Mouse (Mus musculus): ENCODE results near the gene Tubb2a. TPM values are rescaled to one million over a fixed set of nuclear protein-coding genes. Genes with fewer than 3 reads are reported as not detected.

Gene Tubb2a
- polyA plus RNA-seq, 2 experiments = 44.5 to 70.6 TPM

DNA sequence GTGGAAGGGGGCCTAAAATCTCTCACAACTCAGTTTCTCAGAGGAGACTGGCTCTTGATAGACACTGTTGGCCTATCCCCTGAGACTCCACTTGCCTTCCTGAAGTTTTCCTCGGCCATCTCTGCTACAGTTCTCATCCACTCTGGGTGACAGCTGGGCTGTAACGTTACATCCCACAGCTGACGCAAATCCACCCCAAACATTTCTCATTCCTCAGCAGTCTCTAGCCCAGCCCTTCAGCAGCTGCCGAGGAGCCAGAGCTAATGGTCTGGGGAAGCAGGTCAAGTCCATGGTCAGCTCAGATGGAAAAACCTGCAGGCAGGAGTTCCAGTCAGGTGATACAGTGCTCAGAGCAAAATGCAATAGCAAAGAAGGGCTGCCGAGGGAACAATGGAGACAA, 33.2 kb upstream of the Tubb2a start:
- Histone ChIP-seq H3K4me3 (ENCODE audit: insufficient read depth in 1 of 2, low read depth in 2 of 2, low read length in 2 of 2) (no peak overlapping the region), H3K9me3 (ENCODE audit: control insufficient read depth, low read length) (no peaks in the 10 kb centered on the region), H3K4me1 (replicated peaks; ENCODE audit: control insufficient read depth in 2 of 2, insufficient read depth in 2 of 2, low read length in 1 of 2) (peaks cover 0 to 7% of the 10 kb centered on the region in 2 experiments; a peak in 2 of 4 replicates), H3K36me3 (replicated peaks; ENCODE audit: control insufficient read depth, insufficient read depth, low read depth) (no peaks in the 10 kb centered on the region), H3K4me2 (ENCODE audit: low read depth) (no peak overlapping the region), H3K27ac (no peak overlapping the region), H3K27me3 (ENCODE audit: control insufficient read depth, insufficient read depth, low read length) (no peaks in the 10 kb centered on the region), H3K9ac (replicated peaks) (no peak overlapping the region)
- DNase-seq (ENCODE audit: low read depth in 3 of 3, low spot score in 3 of 3) (no peak), ATAC-seq (ENCODE audit: insufficient read depth) (no peak)
- WGBS (ENCODE audit: insufficient replicate concordance) = 62% methylated on average over 5 of the region's 5 CpGs
- TF ChIP-seq EP300 (IDR thresholded peaks at IDR 0.05; ENCODE audit: low read depth) = no peak
- TF ChIP-seq CTCF (IDR thresholded peaks at IDR 0.05; ENCODE audit: low read depth) = no peak

DNA sequence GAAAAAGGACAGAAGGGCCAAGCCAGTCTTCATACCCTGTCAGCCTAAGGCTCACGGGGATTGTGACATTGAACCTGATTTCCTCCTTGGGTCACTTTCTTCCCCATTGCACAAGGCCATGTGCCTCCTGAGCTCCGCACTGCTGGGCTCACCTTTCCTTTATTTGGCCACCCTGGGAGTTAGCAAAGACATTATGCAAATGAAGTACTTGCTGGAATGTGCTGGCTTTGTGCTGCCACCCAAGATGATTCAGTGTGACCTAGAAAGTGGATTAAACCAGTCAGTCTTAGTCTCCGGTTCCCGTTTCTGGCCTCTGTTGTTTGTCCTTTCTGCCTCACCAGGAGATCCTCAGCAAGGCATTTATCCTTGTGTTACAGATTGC, 31.9 kb upstream of the Tubb2a start:
- Histone ChIP-seq H3K27me3 (ENCODE audit: control insufficient read depth, insufficient read depth, low read length) (no peaks in the 10 kb centered on the region), H3K4me3 (ENCODE audit: insufficient read depth in 1 of 2, low read depth in 2 of 2, low read length in 2 of 2) (no peak overlapping the region), H3K9me3 (ENCODE audit: control insufficient read depth, low read length) (no peaks in the 10 kb centered on the region), H3K4me2 (ENCODE audit: low read depth) (no peak overlapping the region), H3K4me1 (replicated peaks; ENCODE audit: control insufficient read depth in 2 of 2, insufficient read depth in 2 of 2, low read length in 1 of 2) (0 out of 4 replicates have a peak, but pooled peaks cover 0 to 2% of the 10 kb centered on the region in 2 experiments), H3K36me3 (replicated peaks; ENCODE audit: control insufficient read depth, insufficient read depth, low read depth) (no peaks in the 10 kb centered on the region), H3K27ac (no peak overlapping the region), H3K9ac (replicated peaks) (no peak overlapping the region)
- no peak for DNase-seq (ENCODE audit: low read depth in 3 of 3, low spot score in 3 of 3)
- ATAC-seq (ENCODE audit: insufficient read depth) = no peak
- TF ChIP-seq EP300 (IDR thresholded peaks at IDR 0.05; ENCODE audit: low read depth) (no peak), CTCF (IDR thresholded peaks at IDR 0.05; ENCODE audit: low read depth) (no peak)
- 66% methylated on average over 4 of the region's 4 CpGs for WGBS (ENCODE audit: insufficient replicate concordance)

DNA sequence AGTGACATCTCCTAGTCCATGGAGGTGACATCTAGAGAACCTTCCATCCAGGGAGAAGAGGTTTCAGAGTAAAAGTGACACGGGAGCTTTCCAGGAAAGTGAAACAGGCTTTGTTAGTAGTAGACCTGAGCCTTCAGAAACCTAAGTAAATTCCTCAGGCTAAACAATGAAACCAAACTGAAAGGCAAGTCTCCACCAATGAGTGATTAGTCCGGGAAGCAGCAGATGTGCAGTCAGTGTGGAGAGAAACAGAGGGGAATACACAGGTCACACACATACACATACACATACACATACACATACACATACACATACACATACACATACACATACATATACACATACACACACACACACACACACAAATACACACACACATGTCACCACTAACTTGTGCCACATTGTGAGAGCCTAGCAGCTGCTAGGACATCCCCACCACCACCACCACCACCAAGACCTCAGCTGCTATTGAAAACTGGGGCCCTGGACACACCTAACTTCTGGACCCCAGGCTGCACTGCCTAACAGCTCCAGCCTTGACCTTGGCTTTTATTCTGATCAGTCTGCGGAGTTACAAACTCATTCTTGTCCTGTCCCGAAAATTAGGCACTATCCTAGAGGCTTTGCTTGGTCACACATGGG, 31.3 kb upstream of the Tubb2a start:
- no peak for ATAC-seq (ENCODE audit: insufficient read depth)
- WGBS (ENCODE audit: insufficient replicate concordance) = 54% methylated on average over 4 of the region's 4 CpGs
- Histone ChIP-seq H3K27ac (no peak overlapping the region), H3K4me1 (replicated peaks; ENCODE audit: control insufficient read depth in 2 of 2, insufficient read depth in 2 of 2, low read length in 1 of 2) (0 out of 4 replicates have a peak, but pooled peaks cover 0 to 2% of the 10 kb centered on the region in 2 experiments), H3K36me3 (replicated peaks; ENCODE audit: control insufficient read depth, insufficient read depth, low read depth) (no peaks in the 10 kb centered on the region), H3K4me2 (ENCODE audit: low read depth) (no peak overlapping the region), H3K27me3 (ENCODE audit: control insufficient read depth, insufficient read depth, low read length) (no peaks in the 10 kb centered on the region), H3K9me3 (ENCODE audit: control insufficient read depth, low read length) (peaks cover 1% of the 10 kb centered on the region; the same call in 1 of the 2 replicates), H3K4me3 (ENCODE audit: insufficient read depth in 1 of 2, low read depth in 2 of 2, low read length in 2 of 2) (no peak overlapping the region), H3K9ac (replicated peaks) (no peak overlapping the region)
- TF ChIP-seq EP300 (IDR thresholded peaks at IDR 0.05; ENCODE audit: low read depth) (no peak), CTCF (IDR thresholded peaks at IDR 0.05; ENCODE audit: low read depth) (no peak)
- no peak for DNase-seq (ENCODE audit: low read depth in 3 of 3, low spot score in 3 of 3)

DNA sequence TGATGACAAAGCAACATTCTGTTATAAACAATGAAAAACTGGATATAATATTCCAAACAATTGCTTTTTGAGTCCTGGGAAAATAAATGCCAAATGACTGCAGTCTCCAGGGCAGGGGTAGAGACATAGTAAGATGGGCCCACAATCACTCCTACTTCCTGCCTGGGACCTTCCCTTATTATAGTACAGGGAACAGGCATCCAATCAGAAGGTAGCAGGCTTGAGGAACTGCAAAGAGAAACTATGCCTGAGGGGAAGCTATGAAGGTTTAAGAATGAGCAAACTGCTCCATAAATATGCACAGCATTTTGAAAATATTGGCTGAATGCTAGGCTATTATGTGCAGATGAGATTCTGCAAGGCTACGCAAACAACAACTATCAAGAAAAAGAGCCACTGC, 29.2 kb upstream of the Tubb2a start:
- WGBS (ENCODE audit: insufficient replicate concordance) = 93% methylated on average over 1 of the region's 1 CpGs
- peaks cover 2 to 5% of the 10 kb centered on the region in 2 experiments for H3K4me1 ChIP-seq (replicated peaks; ENCODE audit: control insufficient read depth in 2 of 2, insufficient read depth in 2 of 2, low read length in 1 of 2)
- no peaks in the 10 kb centered on the region for H3K27me3 ChIP-seq (ENCODE audit: control insufficient read depth, insufficient read depth, low read length)
- H3K27ac ChIP-seq = no peak overlapping the region
- no peak overlapping the region for H3K4me3 ChIP-seq (ENCODE audit: insufficient read depth in 1 of 2, low read depth in 2 of 2, low read length in 2 of 2)
- no peak for ATAC-seq (ENCODE audit: insufficient read depth)
- peaks cover 3% of the 10 kb centered on the region; the same call in 1 of the 2 replicates for H3K9me3 ChIP-seq (ENCODE audit: control insufficient read depth, low read length)
- H3K36me3 ChIP-seq (replicated peaks; ENCODE audit: control insufficient read depth, insufficient read depth, low read depth) = no peaks in the 10 kb centered on the region
- TF ChIP-seq EP300 (IDR thresholded peaks at IDR 0.05; ENCODE audit: low read depth) = no peak
- H3K9ac ChIP-seq (replicated peaks) = no peak overlapping the region
- no peak for DNase-seq (ENCODE audit: low read depth in 3 of 3, low spot score in 3 of 3)
- no peak overlapping the region for H3K4me2 ChIP-seq (ENCODE audit: low read depth)

DNA sequence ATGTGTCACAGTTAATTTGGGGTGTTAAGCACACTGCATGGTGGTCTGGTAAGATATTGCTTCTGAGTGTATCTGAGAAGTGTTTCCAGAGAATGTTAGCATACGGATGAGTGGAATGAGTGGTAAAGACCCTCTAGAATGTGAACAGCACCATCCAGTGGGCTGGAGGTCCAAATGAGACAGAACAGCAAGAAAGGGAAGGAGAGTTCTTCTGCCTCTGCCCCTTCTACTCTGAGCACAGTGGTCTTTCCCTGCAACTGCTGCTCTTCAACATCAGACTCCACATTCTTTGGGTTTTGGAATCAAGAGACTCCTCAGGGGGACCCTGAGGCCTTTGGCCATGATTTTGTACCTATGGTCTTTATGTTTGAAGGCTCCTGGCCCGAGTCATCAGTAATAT, 28.4 kb upstream of the Tubb2a start:
- DNase-seq (ENCODE audit: low read depth in 3 of 3, low spot score in 3 of 3) (no peak), ATAC-seq (ENCODE audit: insufficient read depth) (no peak)
- H3K36me3 ChIP-seq (replicated peaks; ENCODE audit: control insufficient read depth, insufficient read depth, low read depth) = no peaks in the 10 kb centered on the region
- no peak overlapping the region for H3K4me2 ChIP-seq (ENCODE audit: low read depth)
- no peak for TF ChIP-seq CTCF (IDR thresholded peaks at IDR 0.05; ENCODE audit: low read depth)
- TF ChIP-seq EP300 (IDR thresholded peaks at IDR 0.05; ENCODE audit: low read depth) = no peak
- peaks cover 3% of the 10 kb centered on the region; the same call in 1 of the 2 replicates for H3K9me3 ChIP-seq (ENCODE audit: control insufficient read depth, low read length)
- peaks cover 10 to 11% of the 10 kb centered on the region in 2 experiments for H3K4me1 ChIP-seq (replicated peaks; ENCODE audit: control insufficient read depth in 2 of 2, insufficient read depth in 2 of 2, low read length in 1 of 2)
- no peak overlapping the region for H3K9ac ChIP-seq (replicated peaks)
- H3K4me3 ChIP-seq (ENCODE audit: insufficient read depth in 1 of 2, low read depth in 2 of 2, low read length in 2 of 2) = no peak overlapping the region
- H3K27me3 ChIP-seq (ENCODE audit: control insufficient read depth, insufficient read depth, low read length) = no peaks in the 10 kb centered on the region
- 71% methylated on average over 2 of the region's 2 CpGs for WGBS (ENCODE audit: insufficient replicate concordance)
- H3K27ac ChIP-seq = no peak overlapping the region

Data from liver, embryonic 14.5 days (tissue).